Mouse (Mus musculus) CH12.LX (cell line): ENCODE results near the gene Pjvk.

ENCODE experiments used
- CHD2 ChIP-seq: IDR thresholded peaks from 2 replicates; pipeline ENCODE4 v1.6.1; 2011; ENCODE audit warnings: low read length, improper control_type of control experiment
- CTCF ChIP-seq, 2 experiments: IDR thresholded peaks in 1 of 2; conservative IDR thresholded peaks in 1 of 2; 2 replicates each; pipeline ENCODE4 v1.5.1; 2011 to 2012; ENCODE audit warnings: low read depth in 2 of 2, low read length in 2 of 2, improper control_type of control experiment in 1 of 2, inconsistent platforms in 1 of 2, mild to moderate bottlenecking in 1 of 2, moderate library complexity in 1 of 2
- ELF1 ChIP-seq: IDR thresholded peaks from 2 replicates; pipeline ENCODE4 v1.6.1; 2014; ENCODE audit warnings: low read depth, mild to moderate bottlenecking, inconsistent platforms, low read length, improper control_type of control experiment
- EP300 ChIP-seq: IDR thresholded peaks from 2 replicates; pipeline ENCODE4 v1.6.1; 2011; ENCODE audit warnings: low read length, improper control_type of control experiment
- MAFK ChIP-seq: IDR thresholded peaks from 2 replicates; pipeline ENCODE4 v1.6.1; 2011; ENCODE audit warnings: low read length, improper control_type of control experiment; ENCODE audit not compliant: insufficient replicate concordance
- MEF2A ChIP-seq: IDR thresholded peaks from 2 replicates; pipeline ENCODE4 v1.6.1; 2014; ENCODE audit warnings: low read depth, mild to moderate bottlenecking, inconsistent platforms, low read length, improper control_type of control experiment, borderline replicate concordance
- POLR2A ChIP-seq: IDR thresholded peaks from 2 replicates; pipeline ENCODE4 v1.6.1; 2011; ENCODE audit warnings: low read depth, mild to moderate bottlenecking, improper control_type of control experiment, low read length
- POLR2AphosphoS2 ChIP-seq: IDR thresholded peaks from 2 replicates; pipeline ENCODE4 v1.6.1; 2011; ENCODE audit warnings: low read depth, low read length, improper control_type of control experiment
- UBTF ChIP-seq: IDR thresholded peaks from 2 replicates; pipeline ENCODE4 v1.6.1; 2012; ENCODE audit warnings: low read depth, mild to moderate bottlenecking, inconsistent platforms, low read length, improper control_type of control experiment, moderate library complexity
- USF1 ChIP-seq: IDR thresholded peaks from 2 replicates; pipeline ENCODE4 v1.6.1; 2014; ENCODE audit warnings: low read depth, mild to moderate bottlenecking, inconsistent platforms, low read length, improper control_type of control experiment
- ZC3H11A ChIP-seq: IDR thresholded peaks from 2 replicates; pipeline ENCODE4 v1.6.1; 2012; ENCODE audit warnings: low read depth, mild to moderate bottlenecking, inconsistent platforms, low read length, improper control_type of control experiment
- ZNF384 ChIP-seq: IDR thresholded peaks from 2 replicates; pipeline ENCODE4 v1.6.1; 2012; ENCODE audit warnings: low read depth, low read length, improper control_type of control experiment, inconsistent platforms

DNA sequence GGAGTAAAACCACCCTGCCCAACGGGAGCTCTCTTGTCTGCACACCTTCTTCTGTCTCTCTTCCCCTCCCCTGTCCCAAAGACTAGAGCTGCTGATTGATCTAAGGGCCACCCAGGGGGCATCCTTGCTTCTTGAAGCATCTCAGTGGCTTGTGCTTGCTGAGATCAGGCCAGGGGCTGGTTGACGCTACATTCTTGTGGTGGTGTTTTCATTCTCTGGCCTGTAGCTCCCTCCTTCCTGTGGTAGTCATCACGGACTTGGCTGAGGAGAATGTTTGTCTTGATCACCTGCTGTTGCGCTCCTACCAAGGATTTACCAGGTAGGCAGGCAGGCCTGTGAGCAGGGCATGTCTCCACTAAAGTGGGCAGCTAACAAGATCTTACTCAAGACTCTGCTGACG lies 54.5 kb downstream of the Pjvk start:
- no peak for TF ChIP-seq USF1
- TF ChIP-seq ELF1 = no peak
- no peak for TF ChIP-seq CTCF (conservative IDR thresholded peaks at IDR 0.05 in 1 of 2, IDR thresholded peaks at IDR 0.05 in 1 of 2; ENCODE audit: low read depth in 2 of 2, low read length in 2 of 2)
- no peak for TF ChIP-seq ZC3H11A
- no peak for TF ChIP-seq EP300
- TF ChIP-seq UBTF = no peak
- no peak for TF ChIP-seq CHD2
- TF ChIP-seq POLR2A = no peak
- TF ChIP-seq POLR2AphosphoS2 = no peak
- TF ChIP-seq ZNF384 = no peak
- TF ChIP-seq MAFK = no peak
- no peak for TF ChIP-seq MEF2A
